Mouse (Mus musculus): ENCODE results near the gene Ift88.

DNA sequence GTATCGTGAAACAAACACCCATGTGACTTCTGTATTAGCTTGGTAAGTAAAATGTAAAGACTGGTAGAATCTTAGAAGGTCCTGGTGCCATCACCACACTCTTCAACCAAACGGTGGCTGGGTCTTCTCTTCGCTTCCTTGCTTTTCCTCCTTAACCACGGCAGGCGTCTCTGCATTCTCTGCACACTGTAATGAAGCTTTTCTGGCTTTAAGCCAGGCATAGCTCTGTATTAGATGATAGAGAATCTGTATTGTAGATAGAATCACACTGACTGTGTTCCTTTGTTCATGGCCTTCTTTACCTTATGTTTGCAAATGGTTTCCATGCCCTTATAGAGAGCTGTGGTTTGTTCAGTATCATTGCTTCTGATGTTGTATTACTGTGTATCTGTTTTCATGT, 39.0 kb downstream of the Ift88 start:
- TF ChIP-seq GATA1 (IDR thresholded peaks at IDR 0.05; ENCODE audit: low read length) (no peak), TAL1 (IDR thresholded peaks at IDR 0.05; ENCODE audit: low read length) (no peak)

Data from erythroblast, embryonic 14.5 days (primary cell).